Mouse (Mus musculus) MN1 (cell line): ENCODE measurements at regions not wholly inside any gene's neighbourhood (a gene's known extent, or its start where the extent isn't known, plus 50 kb on each side); places are given as distances from the start of the nearest gene placed in this dataset.

Source experiments
- DNase-seq: peaks from one replicate; pipeline ENCODE4 v3.0.0-alpha.2; 2016; ENCODE audit warnings: low spot score

GRCm38 (mm10) chr1:61318042-61318441, 320.6 kb upstream of the Pard3b start:
- no peak for DNase-seq

- DNase-seq = no peak
These were observed 317.0 kb upstream of the Pard3b start for GRCm38 (mm10) chr1:61321513-61322145.

- no peak for DNase-seq
These were observed 307.2 kb upstream of the Pard3b start for GRCm38 (mm10) chr1:61331456-61331855.

DNA sequence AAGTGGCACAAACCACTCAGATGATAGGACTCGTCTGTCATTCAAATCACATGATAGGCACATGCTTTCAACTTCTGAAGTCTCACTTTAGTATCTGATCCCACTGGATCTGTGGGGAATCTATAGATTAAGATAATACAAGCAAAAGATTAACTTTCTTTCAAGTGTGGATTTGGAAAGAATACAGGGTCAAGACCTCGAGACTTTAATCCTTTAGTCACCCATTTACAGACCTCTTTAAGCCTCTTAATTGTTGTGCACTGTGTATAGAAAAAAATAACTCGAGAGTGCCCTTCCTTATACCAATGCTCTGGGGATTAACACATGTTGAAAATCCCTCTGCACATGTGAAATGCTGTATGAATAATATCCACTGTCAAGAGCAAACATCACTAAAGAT, 306.7 kb upstream of the Pard3b start:
- no peak for DNase-seq

DNA sequence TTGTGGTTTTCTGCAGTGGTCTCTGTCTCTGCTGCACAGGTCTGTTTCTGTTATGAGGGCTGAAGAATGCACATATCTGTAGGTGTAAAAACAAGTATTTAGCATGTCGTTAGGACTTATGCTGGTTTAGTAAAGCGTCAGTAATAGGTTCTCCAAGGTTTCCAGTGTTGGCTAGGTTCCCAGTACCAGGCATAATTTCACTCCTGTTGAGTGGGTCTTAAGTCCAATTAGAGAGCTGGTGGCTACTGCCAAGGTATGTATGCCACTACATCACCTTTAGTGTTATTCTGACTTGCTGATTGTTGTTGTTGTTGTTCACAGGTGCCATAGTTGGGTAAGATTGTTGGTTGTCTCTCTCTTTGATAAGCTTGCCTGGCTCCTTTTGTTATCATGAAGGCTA, 302.3 kb upstream of the Pard3b start:
- DNase-seq = no peak

GRCm38 (mm10) chr1:61352921-61353320, 285.7 kb upstream of the Pard3b start:
- no peak for DNase-seq

DNA sequence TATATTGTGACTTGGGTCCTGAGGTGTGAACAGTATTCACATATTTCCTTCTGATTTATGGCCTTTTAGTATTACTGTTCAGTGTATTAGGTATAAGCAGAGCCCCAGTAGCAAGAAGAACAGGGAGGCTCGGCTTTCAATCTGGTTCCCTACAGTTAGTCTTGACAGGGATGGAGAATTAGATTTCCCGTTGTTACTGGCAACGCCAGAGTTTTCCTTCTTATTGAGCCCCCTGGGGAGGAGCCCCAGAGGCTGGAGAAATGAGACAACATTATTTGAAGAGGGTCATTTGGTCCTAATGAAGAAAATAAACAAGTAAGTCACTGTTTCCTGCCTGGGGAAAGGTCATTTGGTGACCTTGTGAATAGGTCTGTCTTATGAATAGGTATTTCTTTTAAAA, 285.1 kb upstream of the Pard3b start:
- DNase-seq = no peak

- no peak for DNase-seq
These were observed 283.4 kb upstream of the Pard3b start for GRCm38 (mm10) chr1:61355241-61355640.

GRCm38 (mm10) chr1:61359011-61359930, 279.4 kb upstream of the Pard3b start:
- DNase-seq = no peak

DNA sequence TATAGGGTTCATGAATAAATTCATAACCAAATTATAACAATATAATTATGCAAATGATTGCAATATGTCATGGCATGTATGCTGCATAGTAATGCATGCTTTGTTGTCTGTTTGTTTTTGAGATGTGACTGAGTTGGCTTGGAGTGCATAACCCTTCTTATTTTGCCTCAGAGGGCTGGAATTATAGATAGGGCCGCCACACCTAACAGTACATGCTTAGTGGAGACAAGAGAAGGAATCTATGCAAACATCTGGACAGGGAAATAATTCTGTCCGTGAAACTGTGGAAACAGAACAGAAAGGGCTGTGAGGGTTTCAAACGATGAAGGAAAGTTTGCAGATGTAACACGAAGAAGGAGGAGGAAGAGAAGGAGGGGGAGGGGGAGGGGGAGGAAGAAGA, 266.0 kb upstream of the Pard3b start:
- no peak for DNase-seq

GRCm38 (mm10) chr1:61373661-61374491, 264.7 kb upstream of the Pard3b start:
- DNase-seq = no peak

DNA sequence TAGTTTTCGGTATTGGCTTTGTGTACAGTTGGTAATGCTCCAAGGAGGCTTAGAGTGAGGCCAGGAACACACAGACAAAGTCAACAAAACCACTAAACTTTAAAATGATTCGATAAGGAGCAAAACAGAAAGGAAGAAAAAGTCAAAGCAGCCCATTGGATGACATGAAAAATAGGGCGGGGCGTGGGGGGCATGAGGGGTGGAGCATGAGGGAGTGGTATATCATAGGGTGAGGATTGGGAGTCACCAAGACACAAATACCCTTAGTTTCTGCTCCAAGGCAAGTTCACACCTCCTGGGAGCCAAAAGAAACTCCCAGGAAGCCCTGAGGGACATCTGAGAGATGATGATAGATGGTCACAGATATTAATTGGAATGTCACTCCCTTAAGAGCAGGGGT, 262.2 kb upstream of the Pard3b start:
- no peak for DNase-seq

DNA sequence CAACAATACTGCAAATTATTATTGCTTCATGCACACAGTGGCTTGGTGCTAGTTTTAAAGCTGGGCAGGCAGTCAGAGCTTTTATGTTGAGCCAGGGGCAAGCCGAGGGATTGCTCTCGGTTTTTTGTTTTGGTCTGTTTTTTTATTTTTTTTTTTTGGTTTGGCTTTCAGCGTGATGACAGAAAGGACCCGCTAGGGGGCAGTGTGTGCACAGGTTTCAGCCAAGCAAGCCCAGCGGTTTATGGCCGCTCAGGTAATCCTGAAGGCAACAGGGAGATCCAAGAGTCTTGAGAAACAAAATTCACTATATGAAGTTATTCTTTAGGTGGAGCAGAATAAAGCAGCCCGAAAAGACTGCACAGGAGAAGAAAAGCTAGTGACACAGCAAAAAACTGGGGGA, 261.6 kb upstream of the Pard3b start:
- peak; percentile 78 for DNase-seq

GRCm38 (mm10) chr1:61378240-61378639, 260.4 kb upstream of the Pard3b start:
- no peak for DNase-seq

DNA sequence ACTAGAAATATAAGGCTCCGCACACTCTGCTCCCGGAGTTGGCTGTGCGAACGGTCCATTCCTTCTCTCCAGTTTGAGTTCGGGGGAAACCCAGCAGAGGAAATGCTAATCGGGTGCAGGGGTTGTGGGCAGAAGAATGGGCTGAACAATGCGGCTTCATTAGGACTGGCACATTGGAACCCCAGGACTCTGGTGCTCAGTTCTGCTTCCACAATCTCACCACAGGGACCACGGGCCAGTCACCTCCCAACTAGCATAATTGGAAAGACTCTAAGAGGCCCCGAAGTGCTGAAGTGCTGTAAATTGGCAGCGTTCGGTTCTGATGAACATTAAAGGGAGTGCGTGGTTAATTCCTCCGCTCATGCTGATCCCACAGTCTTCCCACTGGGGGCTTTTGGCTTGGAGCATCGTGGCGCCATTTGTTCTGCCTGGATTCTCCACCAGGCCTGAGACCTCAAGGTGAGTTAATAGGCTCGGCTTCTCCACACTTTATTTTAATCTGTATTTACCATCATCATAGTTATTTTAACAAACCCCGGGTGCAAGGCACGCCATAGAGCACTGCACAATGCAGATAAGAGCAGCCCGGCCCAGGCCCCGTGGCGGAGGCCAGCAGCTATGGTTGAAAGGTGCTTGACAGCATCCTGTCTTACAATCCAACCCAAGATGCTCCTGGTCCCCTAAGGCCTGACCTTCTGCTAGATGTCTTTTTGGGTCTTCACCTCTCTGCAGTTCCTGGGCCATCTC, 258.7 kb upstream of the Pard3b start:
- DNase-seq = no peak

DNA sequence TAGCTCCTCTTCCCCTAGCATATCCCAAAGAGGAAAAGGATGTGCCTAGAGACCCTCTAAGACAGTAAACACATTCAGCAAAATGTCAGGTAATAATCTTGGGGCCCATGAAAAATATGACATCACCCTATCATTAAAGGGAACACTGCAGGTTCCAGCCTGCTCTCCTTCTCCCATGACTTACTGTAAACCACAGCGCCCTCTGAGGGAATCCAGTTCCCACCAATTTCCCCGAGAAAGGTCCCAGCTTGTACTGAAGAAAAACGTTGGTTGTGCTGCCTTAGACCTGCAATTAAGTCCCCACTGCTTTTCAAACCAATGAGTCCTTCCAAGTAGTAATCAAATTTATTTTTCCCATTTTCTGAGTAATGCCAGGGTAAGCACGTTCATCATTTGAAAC, 251.0 kb upstream of the Pard3b start:
- DNase-seq = no peak

GRCm38 (mm10) chr1:61397796-61398195, 240.8 kb upstream of the Pard3b start:
- DNase-seq = no peak

GRCm38 (mm10) chr1:61402339-61402738, 236.3 kb upstream of the Pard3b start:
- DNase-seq = no peak

DNA sequence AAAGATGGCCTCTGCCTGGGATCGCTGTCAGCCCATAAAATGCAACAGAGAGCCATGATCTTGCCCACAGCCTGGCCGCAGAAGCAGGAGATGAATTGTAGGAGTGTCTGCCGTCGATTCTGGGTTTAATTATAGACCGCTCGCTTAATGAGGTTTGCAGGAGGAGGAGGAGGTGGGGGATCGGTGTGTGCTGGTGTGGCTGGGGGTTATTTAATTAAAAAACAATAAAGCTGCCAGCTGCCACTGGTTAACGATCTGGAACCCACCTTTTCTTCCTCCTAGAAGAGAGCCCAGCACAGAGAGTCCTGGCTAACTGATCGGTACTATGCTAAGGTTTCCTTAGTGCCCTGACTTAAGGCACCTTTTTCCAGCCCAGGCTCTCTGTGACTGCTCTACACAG, 231.4 kb upstream of the Pard3b start:
- peak; percentile 48 for DNase-seq

DNA sequence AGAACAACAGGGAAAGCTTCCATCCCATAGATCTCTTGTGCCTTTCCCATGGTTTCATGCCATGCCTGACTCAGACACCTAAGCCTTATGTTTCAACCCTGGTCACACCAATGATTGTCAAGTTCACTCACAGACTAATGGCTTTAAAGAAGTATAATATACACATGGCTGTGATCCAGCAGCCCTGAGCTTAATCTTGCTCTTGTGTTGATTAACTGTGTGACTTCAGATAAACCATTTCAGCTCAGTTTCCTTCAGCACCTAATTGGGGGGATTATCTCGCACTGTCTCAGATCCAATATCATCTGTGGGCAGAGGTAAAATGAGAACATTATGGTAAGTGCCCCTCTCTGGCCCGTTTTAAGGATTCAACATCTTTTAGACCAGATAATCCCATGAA, 223.9 kb upstream of the Pard3b start:
- no peak for DNase-seq

GRCm38 (mm10) chr1:61415426-61416195, 223.0 kb upstream of the Pard3b start:
- no peak for DNase-seq
